Mouse (Mus musculus) erythroblast, embryonic 14.5 days (primary cell): Measurements from ENCODE around the gene Foxe3.

Source experiments
- GATA1 ChIP-seq: IDR thresholded peaks from 2 replicates; pipeline ENCODE4 v1.6.1; 2012; ENCODE audit warnings: low read length, inconsistent platforms, mixed read lengths
- TAL1 ChIP-seq: IDR thresholded peaks from 3 replicates; pipeline ENCODE4 v1.6.1; 2012; ENCODE audit warnings: low read length, inconsistent platforms, mixed read lengths

GRCm38 (mm10) chr4:114947852-114948481 lies 22.2 kb upstream of the Foxe3 start:
- TF ChIP-seq GATA1 (no peak), TAL1 (no peak)
